Mouse (Mus musculus) olfactory bulb, adult 2 months (tissue): Measurements from ENCODE around the gene Glis3.

Experiments used
- CTCF ChIP-seq: fragments of 200-500 bp; IDR thresholded peaks from 2 replicates; pipeline ENCODE4 v1.5.1; 2012; ENCODE audit warnings: low read depth, mild to moderate bottlenecking, low read length, moderate library complexity; ENCODE audit not compliant: insufficient read depth
- POLR2A ChIP-seq: fragments of 200-500 bp; IDR thresholded peaks from 2 replicates; pipeline ENCODE4 v1.6.1; 2012; ENCODE audit warnings: mild to moderate bottlenecking, low read depth, low read length, moderate library complexity; ENCODE audit not compliant: insufficient read depth

GRCm38 (mm10) chr19:28471144-28471543, 208.7 kb downstream of the Glis3 start:
- TF ChIP-seq CTCF (no peak), POLR2A (no peak)
